Mouse (Mus musculus) MEL (cell line): ENCODE data around the gene Mrpl47. TPM values are rescaled to one million over a fixed set of nuclear protein-coding genes. Genes with fewer than 3 reads are reported as not detected.

Experiments used
- DNase-seq: peaks from one replicate; pipeline ENCODE4 v3.0.0; 2011; ENCODE audit warnings: low read depth, low spot score
- H3K27ac ChIP-seq: 2 replicates; pipeline ENCODE4 v1.5.1; 2012; ENCODE audit warnings: low read depth, mild to moderate bottlenecking, control low read depth, low read length, moderate library complexity; ENCODE audit not compliant: control insufficient read depth
- H3K27me3 ChIP-seq, 2 experiments: fragments of 150-350 bp in 1 of 2; sonication (generic) in 1 of 2; 2 replicates each; pipeline ENCODE4 v1.6.1; 2012; ENCODE audit warnings: low read length in 2 of 2, mild to moderate bottlenecking in 2 of 2, improper control_type of control experiment in 1 of 2, moderate library complexity in 1 of 2; ENCODE audit not compliant: insufficient read depth in 2 of 2, control insufficient read depth in 1 of 2
- H3K36me3 ChIP-seq, 2 experiments: 2 replicates each; pipeline ENCODE4 v1.6.1; 2012 to 2014; ENCODE audit warnings: low read length in 2 of 2, improper control_type of control experiment in 1 of 2, inconsistent platforms in 1 of 2, mild to moderate bottlenecking in 1 of 2; ENCODE audit not compliant: insufficient read depth in 2 of 2, control insufficient read depth in 1 of 2
- H3K4me1 ChIP-seq, 2 experiments: fragments of 150-350 bp in 1 of 2; sonication (generic) in 1 of 2; 2 replicates each; pipeline ENCODE4 v1.6.1; 2012; ENCODE audit warnings: low read length in 2 of 2, improper control_type of control experiment in 1 of 2, mild to moderate bottlenecking in 1 of 2; ENCODE audit not compliant: insufficient read depth in 2 of 2, control insufficient read depth in 1 of 2
- H3K4me3 ChIP-seq, 2 experiments: fragments of 150-350 bp in 1 of 2; sonication (generic) in 1 of 2; 2 replicates each; pipeline ENCODE4 v1.5.1; 2012; ENCODE audit warnings: low read depth in 2 of 2, low read length in 2 of 2, mild to moderate bottlenecking in 2 of 2, moderate library complexity in 2 of 2, control low read depth in 1 of 2, improper control_type of control experiment in 1 of 2; ENCODE audit not compliant: control insufficient read depth in 1 of 2, insufficient read depth in 1 of 2
- H3K79me2 ChIP-seq: 2 replicates; pipeline ENCODE4 v1.6.1; 2012; ENCODE audit warnings: mild to moderate bottlenecking, low read length, moderate library complexity; ENCODE audit not compliant: control insufficient read depth, poor library complexity, insufficient read depth
- H3K9ac ChIP-seq: 2 replicates; pipeline ENCODE4 v1.6.1; 2012; ENCODE audit warnings: low read depth, mild to moderate bottlenecking, control low read depth, low read length, moderate library complexity; ENCODE audit not compliant: control insufficient read depth, poor library complexity, severe bottlenecking
- H3K9me3 ChIP-seq: fragments of 150-350 bp; sonication (generic); replicated peaks from 2 replicates; pipeline ENCODE4 v1.6.1; 2012; ENCODE audit warnings: mild to moderate bottlenecking, low read length, improper control_type of control experiment, moderate library complexity; ENCODE audit not compliant: insufficient read depth
- BHLHE40 ChIP-seq: IDR thresholded peaks from 2 replicates; pipeline ENCODE4 v1.6.1; 2012; ENCODE audit warnings: low read depth, mild to moderate bottlenecking, inconsistent platforms, low read length, improper control_type of control experiment, borderline replicate concordance
- EP300 ChIP-seq, 2 experiments: IDR thresholded peaks; 2 replicates each; pipeline ENCODE4 v1.6.1; 2011; ENCODE audit warnings: improper control_type of control experiment in 2 of 2, low read length in 2 of 2, low read depth in 1 of 2, mild to moderate bottlenecking in 1 of 2
- GATA1 ChIP-seq: IDR thresholded peaks from 2 replicates; pipeline ENCODE4 v1.6.1; 2011; ENCODE audit warnings: low read depth, low read length, improper control_type of control experiment
- JUND ChIP-seq: IDR thresholded peaks from 2 replicates; pipeline ENCODE4 v1.6.1; 2011; ENCODE audit warnings: low read depth, mild to moderate bottlenecking, improper control_type of control experiment, low read length
- MAFK ChIP-seq: IDR thresholded peaks from 2 replicates; pipeline ENCODE4 v1.6.1; 2011; ENCODE audit warnings: low read depth, mild to moderate bottlenecking, low read length, improper control_type of control experiment, borderline replicate concordance
- MAX ChIP-seq: IDR thresholded peaks from 2 replicates; pipeline ENCODE4 v1.6.1; 2011; ENCODE audit warnings: low read length, improper control_type of control experiment
- MAZ ChIP-seq: IDR thresholded peaks from 2 replicates; pipeline ENCODE4 v1.6.1; 2012; ENCODE audit warnings: low read depth, mild to moderate bottlenecking, inconsistent platforms, low read length, improper control_type of control experiment
- MXI1 ChIP-seq: IDR thresholded peaks from 2 replicates; pipeline ENCODE4 v1.6.1; 2011; ENCODE audit warnings: mild to moderate bottlenecking, low read depth, low read length, improper control_type of control experiment
- MYB ChIP-seq: IDR thresholded peaks from 2 replicates; pipeline ENCODE4 v1.6.1; 2011; ENCODE audit warnings: mild to moderate bottlenecking, low read depth, low read length, improper control_type of control experiment
- MYC ChIP-seq: IDR thresholded peaks from 2 replicates; pipeline ENCODE4 v1.6.1; 2011; ENCODE audit warnings: low read depth, mild to moderate bottlenecking, low read length, improper control_type of control experiment, moderate library complexity
- NELFE ChIP-seq: IDR thresholded peaks from 2 replicates; pipeline ENCODE4 v1.6.1; 2011; ENCODE audit warnings: low read depth, low read length, improper control_type of control experiment
- POLR2A ChIP-seq, 2 experiments: IDR thresholded peaks; 2 replicates each; pipeline ENCODE4 v1.6.1; 2011 to 2012; ENCODE audit warnings: low read length in 2 of 2, mild to moderate bottlenecking in 2 of 2, control low read depth in 1 of 2, improper control_type of control experiment in 1 of 2, low read depth in 1 of 2, moderate library complexity in 1 of 2; ENCODE audit not compliant: control insufficient read depth in 1 of 2, insufficient read depth in 1 of 2, poor library complexity in 1 of 2
- POLR2AphosphoS2 ChIP-seq: IDR thresholded peaks from 2 replicates; pipeline ENCODE4 v1.6.1; 2011; ENCODE audit warnings: low read length, improper control_type of control experiment
- RAD21 ChIP-seq: IDR thresholded peaks from 2 replicates; pipeline ENCODE4 v1.6.1; 2011; ENCODE audit warnings: mild to moderate bottlenecking, low read depth, low read length, improper control_type of control experiment
- SIN3A ChIP-seq: IDR thresholded peaks from 2 replicates; pipeline ENCODE4 v1.6.1; 2012; ENCODE audit warnings: low read length, improper control_type of control experiment, inconsistent platforms
- TAL1 ChIP-seq: IDR thresholded peaks from 2 replicates; pipeline ENCODE4 v1.6.1; 2012; ENCODE audit warnings: mild to moderate bottlenecking, inconsistent platforms, low read length, moderate library complexity, mixed read lengths
- UBTF ChIP-seq: IDR thresholded peaks from 2 replicates; pipeline ENCODE4 v1.6.1; 2012; ENCODE audit warnings: low read depth, mild to moderate bottlenecking, inconsistent platforms, low read length, improper control_type of control experiment, moderate library complexity, borderline replicate concordance; ENCODE audit not compliant: insufficient read depth
- USF1 ChIP-seq: IDR thresholded peaks from 2 replicates; pipeline ENCODE4 v1.6.1; 2014; ENCODE audit warnings: low read depth, mild to moderate bottlenecking, inconsistent platforms, low read length, improper control_type of control experiment, moderate library complexity
- USF2 ChIP-seq, 2 experiments: IDR thresholded peaks; 2 replicates each; pipeline ENCODE4 v1.6.1; 2011 to 2012; ENCODE audit warnings: improper control_type of control experiment in 2 of 2, low read length in 2 of 2, borderline replicate concordance in 1 of 2, inconsistent platforms in 1 of 2, low read depth in 1 of 2, mild to moderate bottlenecking in 1 of 2; ENCODE audit not compliant: insufficient read depth in 1 of 2
- ZNF384 ChIP-seq: IDR thresholded peaks from 2 replicates; pipeline ENCODE4 v1.6.1; 2012; ENCODE audit warnings: low read depth, mild to moderate bottlenecking, inconsistent platforms, low read length, improper control_type of control experiment
- polyA plus RNA-seq, 2 experiments: library from polyadenylated mRNA; stranded (reverse) in 1 of 2; unstranded in 1 of 2; fragments of >175 nt in 1 of 2; fragments of >200 nt in 1 of 2; gene quantifications; 2 replicates each; pipeline versions ENCODE4 v1.2.1 to v1.2.4; 2012; ENCODE audit warnings: low replicate concordance in 2 of 2, low read depth in 1 of 2; ENCODE audit not compliant: insufficient read length in 2 of 2, insufficient read depth in 1 of 2, missing spikeins in 1 of 2
- total RNA-seq: library from RNA; depleted of rRNA; stranded (reverse); fragments of 300-350 nt; gene quantifications from 2 replicates; pipeline ENCODE4 v1.2.3, GENCODE M21; 2012

The Mrpl47 gene
- total and polyA plus RNA-seq, 3 experiments = 70.3 to 73.1 TPM; not detected in 1

GRCm38 (mm10) chr3:32694211-32694610 is 43.2 kb downstream of the Mrpl47 start:
- H3K4me1 ChIP-seq = peaks cover 28 to 31% of the 10 kb centered on the region in 2 experiments
- TF ChIP-seq ZNF384 = no peak
- no peak for TF ChIP-seq RAD21
- no peak for TF ChIP-seq NELFE
- H3K36me3 ChIP-seq = peaks cover 0 to 40% of the 10 kb centered on the region in 2 experiments; a peak in 2 of 4 replicates
- H3K27me3 ChIP-seq = no peaks in the 10 kb centered on the region
- DNase-seq = no peak
- no peak overlapping the region for H3K27ac ChIP-seq
- no peak overlapping the region for H3K9ac ChIP-seq
- H3K79me2 ChIP-seq = no peaks in the 10 kb centered on the region
- no peak overlapping the region for H3K4me3 ChIP-seq
- H3K9me3 ChIP-seq = no peaks in the 10 kb centered on the region

- Histone ChIP-seq H3K27me3 (no peaks in the 10 kb centered on the region), H3K9me3 (no peaks in the 10 kb centered on the region), H3K4me3 (no peak overlapping the region), H3K36me3 (peaks cover 0 to 46% of the 10 kb centered on the region in 2 experiments; a peak in 2 of 4 replicates), H3K4me1 (peaks cover 33% of the 10 kb centered on the region in 2 experiments), H3K79me2 (no peaks in the 10 kb centered on the region), H3K9ac (no peak overlapping the region), H3K27ac (no peak overlapping the region; the same call in 1 of the 2 replicates)
- no peak for DNase-seq
- TF ChIP-seq POLR2AphosphoS2 (no peak), GATA1 (0 out of 2 replicates have a peak, but pooled peaks have one; percentile 17), UBTF (no peak), USF2 (IDR thresholded peaks at IDR 0.05; ENCODE audit: borderline replicate concordance in 1 of 2, insufficient read depth in 1 of 2, low read depth in 1 of 2, low read length in 2 of 2) (0 out of 4 replicates have a peak, but pooled peaks of 1 of the 2 experiments have one; percentile 23), RAD21 (no peak), NELFE (no peak), POLR2A (IDR thresholded peaks at IDR 0.05; ENCODE audit: control insufficient read depth in 1 of 2, insufficient read depth in 1 of 2, low read depth in 1 of 2, low read length in 2 of 2, poor library complexity in 1 of 2) (no peak), MYC (0 out of 2 replicates have a peak, but pooled peaks have one; percentile 22), USF1 (peak; percentile 78), MYB (no peak), TAL1 (no peak), MXI1 (no peak), ZNF384 (no peak), SIN3A (no peak), MAFK (no peak), EP300 (IDR thresholded peaks at IDR 0.05; ENCODE audit: low read depth in 1 of 2, low read length in 2 of 2) (0 out of 4 replicates have a peak, but pooled peaks of 1 of the 2 experiments have one; percentile 4), JUND (no peak), BHLHE40 (no peak), MAZ (no peak), MAX (no peak)
Observed at GRCm38 (mm10) chr3:32691841-32692240, 45.6 kb downstream of the Mrpl47 start.
